In the genomic region with DNA sequence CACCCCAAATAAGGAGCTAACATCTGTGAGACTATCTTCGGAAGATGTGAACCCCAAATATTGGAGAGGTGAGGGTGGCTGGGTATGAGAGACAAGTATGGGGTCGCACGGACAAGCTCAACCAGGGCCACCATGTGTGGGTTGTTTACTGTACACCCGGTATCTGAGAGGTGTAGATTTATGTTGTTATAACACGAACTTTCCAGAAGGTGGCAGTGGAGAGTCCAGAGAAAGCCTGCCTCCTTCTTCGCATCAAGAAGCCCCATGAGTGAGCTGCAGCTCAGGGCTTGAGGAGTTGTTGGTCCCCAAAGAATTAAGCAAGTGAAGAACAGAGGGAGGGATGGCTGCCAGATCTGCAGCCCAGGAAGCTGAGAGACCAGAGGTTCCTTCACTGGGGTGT, we compare ENCODE assay signal across 8 mouse cellular contexts.
DNase-seq lines count a peak whose midpoint lies in the region; ATAC-seq and TF ChIP-seq lines count a peak whose summit lies in the region.

No protein-coding gene starts in this region.

- 29% methylated on average over 6 of the region's 6 CpGs for WGBS in hindbrain, embryonic 10.5 days
- WGBS in hindbrain, embryonic 12.5 days: 31% methylated on average over 6 of the region's 6 CpGs

- H3K4me2 ChIP-seq in hindbrain, embryonic 12.5 days (replicated peaks): no peak overlapping the region

- no peak overlapping the region for H3K27ac ChIP-seq in hindbrain, embryonic 10.5 days
- H3K27ac ChIP-seq in hindbrain, embryonic 12.5 days: no peak overlapping the region
- no peak overlapping the region for H3K27ac ChIP-seq in ES-Bruce4 (ENCODE audit: insufficient read depth, low read length)

- H3K4me1 ChIP-seq in hindbrain, embryonic 10.5 days (replicated peaks): no peaks in the 10 kb centered on the region
- no peaks in the 10 kb centered on the region for H3K4me1 ChIP-seq in hindbrain, embryonic 12.5 days
- H3K4me1 ChIP-seq in ES-Bruce4 (ENCODE audit: control insufficient read depth, insufficient read depth, low read length): no peaks in the 10 kb centered on the region

- no peak overlapping the region for H3K4me3 ChIP-seq in hindbrain, embryonic 10.5 days
- no peak overlapping the region for H3K4me3 ChIP-seq in hindbrain, embryonic 12.5 days
- H3K4me3 ChIP-seq in ES-Bruce4 (ENCODE audit: low read depth, low read length): no peak overlapping the region

- no peak for ATAC-seq in hindbrain, embryonic 12.5 days (ENCODE audit: low FRiP score)

- DNase-seq in hindbrain, embryonic 10.5 days (ENCODE audit: low spot score): peak; percentile 19
- DNase-seq in cerebellum, adult 11-12 months: peak; percentile 64
- DNase-seq in frontal cortex, postnatal 36 days (ENCODE audit: low spot score in 2 of 2): peak; percentile 42 to 59
- peak; percentile 41 to 73 for DNase-seq in layer of hippocampus, postnatal 14 days (ENCODE audit: low spot score in 2 of 2)
- DNase-seq in retina, postnatal 7 days (ENCODE audit: low read depth, low spot score): peak; percentile 49
- DNase-seq in adrenal gland, postnatal 4 days (ENCODE audit: low spot score in 2 of 2): no peak

- peaks cover 18% of the 10 kb centered on the region for H3K9me3 ChIP-seq in hindbrain, embryonic 10.5 days
- H3K9me3 ChIP-seq in hindbrain, embryonic 12.5 days (replicated peaks): peaks cover 13% of the 10 kb centered on the region
- no peaks in the 10 kb centered on the region; the same call in 1 of the 2 replicates for H3K9me3 ChIP-seq in ES-Bruce4 (replicated peaks; ENCODE audit: control insufficient read depth, insufficient read depth, low read length, poor library complexity, severe bottlenecking)

- TF ChIP-seq EP300 in ES-Bruce4 (IDR thresholded peaks at IDR 0.05; ENCODE audit: insufficient read depth, low read depth, low read length): no peak

- no peaks in the 10 kb centered on the region for H3K27me3 ChIP-seq in hindbrain, embryonic 10.5 days (ENCODE audit: insufficient read depth, poor library complexity, severe bottlenecking)
- H3K27me3 ChIP-seq in hindbrain, embryonic 12.5 days: no peaks in the 10 kb centered on the region
- H3K27me3 ChIP-seq in ES-Bruce4 (ENCODE audit: control insufficient read depth, insufficient read depth, low read length, poor library complexity, severe bottlenecking): no peaks in the 10 kb centered on the region

- H3K36me3 ChIP-seq in hindbrain, embryonic 10.5 days: no peaks in the 10 kb centered on the region
- H3K36me3 ChIP-seq in hindbrain, embryonic 12.5 days: no peaks in the 10 kb centered on the region
- H3K36me3 ChIP-seq in ES-Bruce4 (ENCODE audit: control insufficient read depth, insufficient read depth, low read length, poor library complexity, severe bottlenecking): no peaks in the 10 kb centered on the region

- TF ChIP-seq CTCF in ES-Bruce4 (IDR thresholded peaks at IDR 0.05; ENCODE audit: low read depth, low read length): peak; percentile 45

- H3K9ac ChIP-seq in hindbrain, embryonic 12.5 days: no peak overlapping the region
- H3K9ac ChIP-seq in ES-Bruce4 (ENCODE audit: low read depth, poor library complexity, severe bottlenecking): no peak overlapping the region

- TF ChIP-seq POLR2A in ES-Bruce4 (IDR thresholded peaks at IDR 0.05; ENCODE audit: insufficient read depth, low read length): no peak

Comparison
In these comparisons a context has a peak if more than half of its experiments do, and no peak if none do; other contexts are left out.
1. DNase-seq: peak in hindbrain, embryonic 10.5 days (single experiment), cerebellum, adult 11-12 months (single experiment), frontal cortex, postnatal 36 days (2 of 2), layer of hippocampus, postnatal 14 days (2 of 2) and retina, postnatal 7 days (single experiment); none in adrenal gland, postnatal 4 days (0 of 2).